Mouse (Mus musculus): ENCODE data around the gene Sval1.

The Sval1 gene

DNA sequence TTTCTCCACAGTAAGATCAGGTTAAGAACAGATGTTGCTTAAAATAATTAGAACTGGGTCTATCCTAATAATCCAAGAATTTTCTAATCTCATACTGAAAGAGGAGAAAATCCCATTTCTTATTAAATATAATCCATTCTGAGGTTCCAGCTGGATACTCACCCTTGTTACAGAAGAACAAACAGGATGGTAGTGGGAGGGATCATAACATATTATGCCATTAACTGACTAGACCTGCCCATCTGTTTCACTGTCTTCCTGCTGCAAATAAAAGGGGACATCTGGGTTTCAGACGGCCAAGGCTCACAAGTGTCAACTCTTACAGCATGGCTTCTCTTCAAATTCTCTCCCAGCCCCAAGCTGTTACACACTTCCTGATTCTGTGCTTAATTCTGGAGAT lies at the start of gene Sval1:
Gene Sval1, plus strand, starts transcription at position 301 of the 400 bp plus-strand sequence.
- DNase-seq, result no peak

- DNase-seq, result no peak
Observed at GRCm38 (mm10) chr6:41911625-41912024, 39.8 kb upstream of the Sval1 start.

GRCm38 (mm10) chr6:41914883-41915282 lies 36.5 kb upstream of the Sval1 start:
- DNase-seq, result no peak

DNA sequence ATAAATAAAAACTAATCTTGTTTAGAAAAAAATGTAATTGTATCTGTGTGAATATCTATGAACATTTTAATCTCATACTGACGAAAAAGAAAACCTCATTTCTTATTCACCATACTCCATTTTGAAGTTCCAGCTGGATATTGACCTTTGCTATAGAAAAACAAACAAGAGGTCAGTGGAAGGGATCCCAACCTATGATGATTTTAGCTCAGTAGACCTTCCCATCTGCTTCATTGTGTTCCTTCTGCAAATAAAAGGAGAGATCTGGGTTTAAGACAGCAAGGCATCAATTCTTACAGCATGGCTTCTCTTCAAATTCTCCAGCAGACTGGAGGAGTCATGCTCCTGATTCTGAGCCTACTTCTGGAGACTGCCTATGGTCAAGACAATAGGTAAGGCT lies 16.4 kb downstream of the Sval1 start, which contains the start of gene Sval3:
Gene Sval3, plus strand, starts transcription at position 301 of the 400 bp plus-strand sequence.
- no peak for DNase-seq
